Mouse (Mus musculus) gastrocnemius, adult 2 months (tissue): Measurements from ENCODE around the gene Pilrb2. TPM values are rescaled to one million over a fixed set of nuclear protein-coding genes. Genes with fewer than 3 reads are reported as not detected.

ENCODE experiments used
- DNase-seq: peaks from one replicate; pipeline ENCODE4 v3.0.0; 2022
- H3K27ac ChIP-seq: fragments of 200-600 bp; 2 replicates; pipeline ENCODE4 v1.8.1; 2022; ENCODE audit warnings: mild to moderate bottlenecking
- H3K4me3 ChIP-seq: fragments of 200-600 bp; 2 replicates; pipeline ENCODE4 v1.8.1; 2022; ENCODE audit warnings: mild to moderate bottlenecking, moderate library complexity
- CTCF ChIP-seq: fragments of 200-600 bp; IDR thresholded peaks from 2 replicates; pipeline ENCODE4 v1.8.1; 2022; ENCODE audit warnings: antibody characterized with exemption, mild to moderate bottlenecking, moderate library complexity
- intact Hi-C: fragments of 180-260 bp; cut with DNase I; formaldehyde crosslinking; loops from one replicate; pipeline ENCODE4 v1.15.1; 2025
- total RNA-seq, 2 experiments: library from RNA; stranded (reverse); gene quantifications; 2 replicates each; pipeline ENCODE4 v1.2.3; 2021

Pilrb2 gene
- total RNA-seq, 2 experiments from 2014 or later, result 0.33 TPM; not detected in 1

GRCm38 (mm10) chr5:137822126-137822525 lies 49.5 kb downstream of the Pilrb2 start:
- Histone ChIP-seq H3K27ac (no peak overlapping the region), H3K4me3 (no peak overlapping the region)
- DNase-seq, result no peak
- TF ChIP-seq CTCF, result no peak
- intact Hi-C loops, result no loop called here

GRCm38 (mm10) chr5:137817466-137818222 lies 54.0 kb downstream of the Pilrb2 start:
- H3K4me3 ChIP-seq, result no peak overlapping the region
- no peak for TF ChIP-seq CTCF
- no peak for DNase-seq
- H3K27ac ChIP-seq, result no peak overlapping the region
- intact Hi-C loops, result no loop called here

Other genes starting within 250 kb of the Pilrb2 start
- gene Fbxo24, start 242.8 kb downstream of the Pilrb2 start, total RNA-seq, result under 1 TPM; 0.15 to 0.28 TPM
- gene Lrch4, start 242.7 kb downstream of the Pilrb2 start, total RNA-seq, result 10 to 100 TPM; 15.6 to 17.1 TPM
- gene Gm20605, start 242.6 kb downstream of the Pilrb2 start, total RNA-seq, result 1 to 10 TPM; 2.9 to 3.3 TPM
- gene Sap25, start 230.5 kb downstream of the Pilrb2 start, total RNA-seq, result 1 to 10 TPM; 1.6 to 4.2 TPM
- under 1 TPM; 0.26 to 0.78 TPM for gene Irs3, start 226.1 kb downstream of the Pilrb2 start, total RNA-seq
- gene Agfg2, start 187.1 kb downstream of the Pilrb2 start, total RNA-seq, result 10 to 100 TPM in 1 of 2 experiments, 1 to 10 TPM in 1; 3.3 to 10.3 TPM
- gene Nyap1, start 130.2 kb downstream of the Pilrb2 start, total RNA-seq, result under 1 TPM; 0.05 to 0.45 TPM
- 10 to 100 TPM; 43.5 to 58.6 TPM for gene Tsc22d4, start 126.1 kb downstream of the Pilrb2 start, total RNA-seq
- gene Ppp1r35, start 93.0 kb downstream of the Pilrb2 start, total RNA-seq, result 1 to 10 TPM; 5.4 to 6.9 TPM
- gene Mepce, start 84.2 kb downstream of the Pilrb2 start, total RNA-seq, result 10 to 100 TPM; 22.4 to 26.2 TPM
- under 1 TPM; 0.20 to 0.39 TPM for gene Zcwpw1, start 84.0 kb downstream of the Pilrb2 start, total RNA-seq
- gene Pilra, start 35.5 kb downstream of the Pilrb2 start, total RNA-seq, result under 1 TPM in 1 of 2 experiments, not detected in 1; 0.20 TPM
- under 1 TPM in 1 of 2 experiments, not detected in 1; 0.42 TPM for gene Pilrb1, start 13.7 kb downstream of the Pilrb2 start, total RNA-seq
- not detected for gene Cyp3a13, start 49.8 kb upstream of the Pilrb2 start, total RNA-seq
- under 1 TPM; 0.31 to 0.51 TPM for gene Gjc3, start 91.3 kb upstream of the Pilrb2 start, total RNA-seq
- not detected for gene Azgp1, start 109.7 kb upstream of the Pilrb2 start, total RNA-seq
- not detected for gene Smok3a, start 149.4 kb upstream of the Pilrb2 start, total RNA-seq
- not detected for gene Smok3b, start 149.6 kb upstream of the Pilrb2 start, total RNA-seq
- gene Smok3c, start 181.4 kb upstream of the Pilrb2 start, total RNA-seq, result not detected
- 10 to 100 TPM; 10.7 to 10.8 TPM for gene Zkscan1, start 213.3 kb upstream of the Pilrb2 start, total RNA-seq
- 10 to 100 TPM; 12.7 to 17.0 TPM for gene Zscan21, start 245.1 kb upstream of the Pilrb2 start, total RNA-seq